Mouse (Mus musculus) olfactory bulb, adult 2 months (tissue): Measurements from ENCODE around the gene Tlr7. TPM values are rescaled to one million over a fixed set of nuclear protein-coding genes. Genes with fewer than 3 reads are reported as not detected.

ENCODE experiments used
- H3K27ac ChIP-seq: fragments of 200-500 bp; 2 replicates; pipeline ENCODE4 v1.5.1; 2012; ENCODE audit warnings: low read depth, low read length; ENCODE audit not compliant: insufficient read depth
- H3K4me1 ChIP-seq: fragments of 200-500 bp; 2 replicates; pipeline ENCODE4 v1.6.1; 2012; ENCODE audit warnings: low read length; ENCODE audit not compliant: control insufficient read depth, insufficient read depth
- H3K4me3 ChIP-seq: fragments of 200-500 bp; 2 replicates; pipeline ENCODE4 v1.5.1; 2012; ENCODE audit warnings: mild to moderate bottlenecking, low read depth, low read length, moderate library complexity; ENCODE audit not compliant: insufficient read depth
- CTCF ChIP-seq: fragments of 200-500 bp; IDR thresholded peaks from 2 replicates; pipeline ENCODE4 v1.5.1; 2012; ENCODE audit warnings: low read depth, mild to moderate bottlenecking, low read length, moderate library complexity; ENCODE audit not compliant: insufficient read depth
- POLR2A ChIP-seq: fragments of 200-500 bp; IDR thresholded peaks from 2 replicates; pipeline ENCODE4 v1.6.1; 2012; ENCODE audit warnings: mild to moderate bottlenecking, low read depth, low read length, moderate library complexity; ENCODE audit not compliant: insufficient read depth
- WGBS: fragments of 180-500 bp; shearing (Covaris S2); methylation state at CpG from one replicate; pipeline ENCODE4 v1.1.7; 2018; 5-methylcytosine and 5-hydroxymethylcytosine counted together
- polyA plus RNA-seq: library from polyadenylated mRNA; stranded (reverse); fragments of >200 nt; gene quantifications from 2 replicates; pipeline ENCODE4 v1.2.4, GENCODE M21; 2012; ENCODE audit warnings: low replicate concordance; ENCODE audit not compliant: missing spikeins, insufficient read depth, insufficient read length

Tlr7 gene
- polyA plus RNA-seq, 1 experiment: not detected

DNA sequence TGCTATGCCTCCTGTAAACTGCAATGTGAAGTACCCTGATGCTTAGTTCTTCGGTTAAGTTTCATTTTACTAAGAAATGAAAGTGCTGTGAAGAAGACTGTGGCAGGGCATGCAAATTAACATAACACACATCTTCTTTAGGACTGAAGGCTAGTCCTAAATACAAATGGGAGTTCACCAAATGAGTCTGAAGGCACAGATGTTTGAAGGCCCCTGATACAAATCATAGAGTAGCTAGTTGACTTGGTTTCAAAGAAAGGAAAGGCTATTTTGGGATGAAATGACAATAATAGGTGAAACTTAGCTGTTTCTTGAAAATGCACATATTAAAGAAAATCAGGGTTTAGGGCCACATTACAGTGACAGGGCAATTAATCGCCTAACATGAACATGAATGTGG, 9.8 kb upstream of the Tlr7 start:
- no peak overlapping the region for H3K27ac ChIP-seq

DNA sequence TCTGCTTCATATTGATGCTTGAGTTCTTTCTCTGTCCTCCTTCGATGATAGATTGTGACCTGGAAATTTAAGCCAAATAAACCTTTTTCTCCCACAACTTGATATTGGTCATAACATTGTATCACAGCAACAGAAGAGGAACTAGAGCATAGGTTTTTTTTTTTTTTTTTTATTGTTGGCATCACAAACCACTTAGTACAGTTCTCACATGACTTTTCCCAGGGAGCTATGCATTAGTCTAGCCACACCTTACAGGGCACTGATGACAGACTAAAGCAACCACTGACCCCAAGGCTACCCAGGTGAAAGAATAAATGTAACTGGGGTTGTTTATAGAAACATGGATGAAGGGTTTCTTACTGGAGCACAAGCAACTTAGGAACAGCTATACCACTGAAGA, 7.6 kb upstream of the Tlr7 start:
- no peak overlapping the region for H3K27ac ChIP-seq
- TF ChIP-seq POLR2A (no peak), CTCF (no peak)
- 89% methylated on average over 1 of the region's 1 CpGs for WGBS
- H3K4me1 ChIP-seq: no peaks in the 10 kb centered on the region
- H3K4me3 ChIP-seq: no peak overlapping the region

More for the DNA sequence above, 9.8 kb upstream of the Tlr7 start:
- no peak overlapping the region for H3K4me3 ChIP-seq
- no peak for TF ChIP-seq CTCF
- no peak for TF ChIP-seq POLR2A
- WGBS: 84% methylated on average over 2 of the region's 2 CpGs
- H3K4me1 ChIP-seq: no peaks in the 10 kb centered on the region

DNA sequence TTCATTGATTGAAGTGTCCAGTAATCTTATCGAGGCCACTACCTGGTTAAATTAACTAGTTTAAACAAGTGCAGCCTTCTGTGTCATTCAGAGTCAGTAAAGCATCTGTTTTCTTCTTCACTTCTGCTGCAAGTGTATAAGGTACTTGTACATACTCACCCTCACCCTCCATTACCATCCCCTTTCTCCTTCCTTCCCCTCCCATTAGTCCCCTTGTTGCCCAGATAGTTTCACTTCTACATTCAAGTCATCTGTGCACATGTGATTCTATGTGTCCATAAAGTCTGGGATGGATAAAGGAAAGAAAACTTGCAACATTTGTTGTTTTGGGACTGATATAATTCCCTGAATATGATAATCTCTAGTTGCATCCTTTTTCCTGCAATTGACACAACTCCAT, 4.2 kb upstream of the Tlr7 start:
- Histone ChIP-seq H3K4me3 (no peak overlapping the region), H3K4me1 (no peaks in the 10 kb centered on the region), H3K27ac (no peak overlapping the region)
- 90% methylated on average over 1 of the region's 1 CpGs for WGBS
- TF ChIP-seq CTCF: no peak
- TF ChIP-seq POLR2A: no peak

DNA sequence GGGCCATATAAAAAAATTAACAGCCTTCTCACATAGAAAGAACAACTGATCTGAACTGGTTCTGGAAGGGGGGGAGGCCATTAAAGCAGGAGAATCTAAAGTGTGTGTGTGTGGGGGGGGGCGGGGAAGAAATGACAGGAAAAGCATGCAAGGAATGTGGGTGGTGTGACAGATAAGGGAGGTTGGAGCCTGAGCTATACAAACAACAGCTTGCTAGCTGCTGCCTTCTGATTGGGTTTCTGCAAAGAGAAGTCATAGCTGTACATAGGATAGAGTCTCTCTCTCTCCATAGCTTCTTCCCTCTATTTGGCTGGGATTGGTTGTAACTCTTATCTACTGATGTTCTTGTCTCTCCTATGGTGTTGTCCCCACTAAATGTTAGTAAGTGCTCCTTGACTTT, 2.2 kb upstream of the Tlr7 start:
- TF ChIP-seq POLR2A (no peak), CTCF (no peak)
- Histone ChIP-seq H3K27ac (no peak overlapping the region), H3K4me3 (no peak overlapping the region), H3K4me1 (no peaks in the 10 kb centered on the region)
- 92% methylated on average over 1 of the region's 1 CpGs for WGBS

DNA sequence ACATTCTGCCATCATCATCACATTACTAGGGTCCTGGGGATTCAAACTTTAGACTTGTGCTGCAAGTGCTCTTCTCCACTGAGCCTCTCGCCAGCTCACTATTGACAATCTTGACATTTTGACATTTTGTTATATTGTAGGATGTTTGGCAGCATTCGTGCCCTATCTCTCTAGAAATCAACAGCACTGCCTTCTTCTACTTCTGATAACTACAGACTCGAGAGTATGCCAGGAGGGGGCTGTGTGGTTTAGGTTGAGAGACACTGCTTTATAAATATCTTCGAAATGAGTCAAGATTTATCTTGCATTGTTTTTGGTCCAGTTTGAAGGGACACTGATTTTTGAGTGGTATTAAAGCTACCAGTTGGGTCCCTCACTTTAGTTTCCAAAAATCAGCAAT, 635 bp upstream of the Tlr7 start:
- Histone ChIP-seq H3K4me1 (no peaks in the 10 kb centered on the region), H3K4me3 (no peak overlapping the region), H3K27ac (no peak overlapping the region)
- WGBS: 87% methylated on average over 4 of the region's 4 CpGs
- no peak for TF ChIP-seq POLR2A
- no peak for TF ChIP-seq CTCF

DNA sequence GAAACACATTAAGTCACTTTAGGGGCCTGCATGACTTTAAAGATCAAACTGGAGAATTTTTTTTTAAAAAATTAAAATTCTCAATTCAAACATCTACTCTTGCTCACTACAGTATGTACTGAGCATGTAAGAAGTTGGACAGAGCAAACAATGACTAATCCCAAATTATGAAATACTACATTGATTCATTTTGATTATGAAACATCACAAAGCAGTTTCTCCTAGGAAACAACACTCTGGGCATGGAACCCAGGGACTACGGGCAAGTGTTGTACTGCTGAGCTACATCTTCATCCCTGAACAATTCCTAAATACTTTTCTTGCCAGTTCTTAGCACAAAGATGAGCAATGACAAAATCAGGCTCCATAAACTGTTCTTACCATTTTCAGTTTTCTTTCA, 738 bp downstream of the Tlr7 start:
- Histone ChIP-seq H3K4me3 (no peak overlapping the region), H3K27ac (no peak overlapping the region), H3K4me1 (no peaks in the 10 kb centered on the region)
- WGBS: 86% methylated on average over 1 of the region's 1 CpGs
- TF ChIP-seq POLR2A (no peak), CTCF (no peak)

DNA sequence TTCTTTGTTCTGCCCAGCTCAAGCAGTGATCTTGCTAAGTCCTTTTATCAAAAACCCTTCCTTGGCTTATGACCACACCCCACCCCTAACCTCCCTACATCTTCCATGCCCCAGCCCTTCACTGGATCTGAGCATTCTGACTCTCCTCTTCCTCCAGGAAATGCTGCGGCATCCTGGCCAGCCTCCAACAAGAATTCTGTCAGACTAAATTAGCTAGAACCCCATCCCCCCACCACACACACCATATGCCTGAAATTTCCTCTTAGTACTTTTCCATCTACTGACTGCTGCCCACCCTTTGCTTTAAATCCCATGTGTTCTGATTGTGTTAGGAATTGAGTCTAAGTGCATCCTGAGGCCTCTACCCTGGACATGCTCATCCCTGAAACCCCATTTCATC, 1.3 kb downstream of the Tlr7 start:
- WGBS: 32% methylated on average over 1 of the region's 1 CpGs
- Histone ChIP-seq H3K4me1 (no peaks in the 10 kb centered on the region), H3K27ac (no peak overlapping the region), H3K4me3 (no peak overlapping the region)
- TF ChIP-seq CTCF (no peak), POLR2A (no peak)

DNA sequence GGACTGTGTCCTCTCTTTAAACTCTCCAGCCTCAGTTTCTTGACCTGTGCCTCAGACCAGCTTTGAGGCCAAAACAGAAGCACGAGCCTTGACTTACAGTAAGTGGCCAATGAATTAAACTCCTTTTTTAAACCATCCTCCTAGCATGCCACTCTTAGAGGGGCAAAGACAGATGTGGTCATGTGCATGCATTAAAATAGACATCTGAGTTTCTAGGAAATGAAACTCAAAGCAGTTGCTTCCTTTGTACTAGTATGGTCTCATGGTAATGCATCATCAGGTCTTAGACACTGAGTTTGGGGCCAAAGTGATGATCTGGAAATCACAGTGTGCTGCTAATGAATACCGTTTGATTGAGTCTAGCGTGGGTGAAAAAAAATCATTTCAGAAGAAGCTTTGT, 1.8 kb downstream of the Tlr7 start:
- no peak for TF ChIP-seq POLR2A
- TF ChIP-seq CTCF: no peak

DNA sequence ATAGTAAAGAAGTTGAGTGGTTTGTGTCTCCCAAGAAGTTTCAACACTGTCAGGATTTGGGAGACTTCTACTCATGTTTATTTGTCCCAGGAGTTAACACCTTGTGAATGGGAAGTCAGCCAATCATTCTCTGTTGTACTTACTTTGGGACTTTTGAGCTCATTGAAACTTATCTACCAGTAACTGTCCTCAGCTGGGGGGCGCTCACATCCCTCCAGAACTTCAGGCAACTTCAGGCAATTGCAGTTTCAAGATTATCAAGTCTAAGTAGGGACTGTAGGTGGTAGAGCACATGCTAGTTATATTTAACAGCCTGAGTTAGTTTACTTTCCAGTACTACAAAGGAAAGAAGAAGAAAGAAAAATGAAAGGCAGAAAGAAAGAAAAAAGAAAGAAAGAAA, 6.6 kb downstream of the Tlr7 start:
- WGBS: 52% methylated on average over 1 of the region's 1 CpGs
- no peak overlapping the region for H3K4me3 ChIP-seq
- H3K4me1 ChIP-seq: 0 out of 2 replicates have a peak, but pooled peaks cover 2% of the 10 kb centered on the region
- H3K27ac ChIP-seq: no peak overlapping the region
- TF ChIP-seq POLR2A: no peak
- no peak for TF ChIP-seq CTCF

More for the DNA sequence above, 1.8 kb downstream of the Tlr7 start:
- no peaks in the 10 kb centered on the region for H3K4me1 ChIP-seq
- WGBS: 83% methylated on average over 3 of the region's 3 CpGs
- H3K4me3 ChIP-seq: no peak overlapping the region
- H3K27ac ChIP-seq: no peak overlapping the region

DNA sequence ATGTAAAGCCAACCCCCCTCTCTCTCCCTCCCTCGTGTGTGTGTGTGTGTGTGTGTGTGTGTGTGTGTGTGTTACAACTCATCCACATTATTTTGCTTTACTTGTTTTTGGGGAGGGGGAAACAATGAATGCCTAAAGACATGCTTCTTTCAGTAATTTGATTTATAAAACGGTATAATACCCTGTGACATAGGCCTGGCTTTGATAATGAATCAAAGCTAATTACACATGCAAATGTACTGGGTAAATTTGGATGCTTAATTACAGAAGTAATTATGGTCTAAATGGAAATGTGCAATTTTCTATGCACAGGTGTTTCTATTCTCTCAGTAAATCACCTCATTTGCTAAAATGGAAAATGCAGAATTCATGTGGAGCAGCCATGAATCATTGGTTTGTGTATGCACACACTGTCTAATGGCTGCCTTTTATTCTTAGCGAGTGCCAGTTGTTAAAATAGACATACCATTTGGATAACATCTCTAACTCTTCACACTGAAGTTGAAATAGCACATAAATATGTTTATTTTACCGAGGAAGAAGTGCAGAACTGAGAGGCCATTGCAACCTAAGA, 9.0 kb downstream of the Tlr7 start:
- 24% methylated on average over 4 of the region's 4 CpGs for WGBS
- H3K4me3 ChIP-seq: no peak overlapping the region
- TF ChIP-seq CTCF: no peak
- TF ChIP-seq POLR2A: no peak
- H3K27ac ChIP-seq: no peak overlapping the region
- H3K4me1 ChIP-seq: 0 out of 2 replicates have a peak, but pooled peaks cover 2% of the 10 kb centered on the region
